Mouse (Mus musculus) MEL (cell line): ENCODE measurements at regions not wholly inside any gene's neighbourhood (a gene's known extent, or its start where the extent isn't known, plus 50 kb on each side); places are given as distances from the start of the nearest gene placed in this dataset.

ENCODE experiments used
- DNase-seq: peaks from one replicate; pipeline ENCODE4 v3.0.0; 2011; ENCODE audit warnings: low read depth, low spot score
- H3K27ac ChIP-seq: 2 replicates; pipeline ENCODE4 v1.5.1; 2012; ENCODE audit warnings: low read depth, mild to moderate bottlenecking, control low read depth, low read length, moderate library complexity; ENCODE audit not compliant: control insufficient read depth
- H3K27me3 ChIP-seq, 2 experiments: fragments of 150-350 bp in 1 of 2; sonication (generic) in 1 of 2; 2 replicates each; pipeline ENCODE4 v1.6.1; 2012; ENCODE audit warnings: low read length in 2 of 2, mild to moderate bottlenecking in 2 of 2, improper control_type of control experiment in 1 of 2, moderate library complexity in 1 of 2; ENCODE audit not compliant: insufficient read depth in 2 of 2, control insufficient read depth in 1 of 2
- H3K36me3 ChIP-seq, 2 experiments: 2 replicates each; pipeline ENCODE4 v1.6.1; 2012 to 2014; ENCODE audit warnings: low read length in 2 of 2, improper control_type of control experiment in 1 of 2, inconsistent platforms in 1 of 2, mild to moderate bottlenecking in 1 of 2; ENCODE audit not compliant: insufficient read depth in 2 of 2, control insufficient read depth in 1 of 2
- H3K4me1 ChIP-seq, 2 experiments: fragments of 150-350 bp in 1 of 2; sonication (generic) in 1 of 2; 2 replicates each; pipeline ENCODE4 v1.6.1; 2012; ENCODE audit warnings: low read length in 2 of 2, improper control_type of control experiment in 1 of 2, mild to moderate bottlenecking in 1 of 2; ENCODE audit not compliant: insufficient read depth in 2 of 2, control insufficient read depth in 1 of 2
- H3K4me3 ChIP-seq, 2 experiments: fragments of 150-350 bp in 1 of 2; sonication (generic) in 1 of 2; 2 replicates each; pipeline ENCODE4 v1.5.1; 2012; ENCODE audit warnings: low read depth in 2 of 2, low read length in 2 of 2, mild to moderate bottlenecking in 2 of 2, moderate library complexity in 2 of 2, control low read depth in 1 of 2, improper control_type of control experiment in 1 of 2; ENCODE audit not compliant: control insufficient read depth in 1 of 2, insufficient read depth in 1 of 2
- H3K79me2 ChIP-seq: 2 replicates; pipeline ENCODE4 v1.6.1; 2012; ENCODE audit warnings: mild to moderate bottlenecking, low read length, moderate library complexity; ENCODE audit not compliant: control insufficient read depth, poor library complexity, insufficient read depth
- H3K9ac ChIP-seq: 2 replicates; pipeline ENCODE4 v1.6.1; 2012; ENCODE audit warnings: low read depth, mild to moderate bottlenecking, control low read depth, low read length, moderate library complexity; ENCODE audit not compliant: control insufficient read depth, poor library complexity, severe bottlenecking
- H3K9me3 ChIP-seq: fragments of 150-350 bp; sonication (generic); replicated peaks from 2 replicates; pipeline ENCODE4 v1.6.1; 2012; ENCODE audit warnings: mild to moderate bottlenecking, low read length, improper control_type of control experiment, moderate library complexity; ENCODE audit not compliant: insufficient read depth
- CHD1 ChIP-seq: IDR thresholded peaks from 2 replicates; pipeline ENCODE4 v1.6.1; 2012; ENCODE audit warnings: low read depth, mild to moderate bottlenecking, inconsistent platforms, low read length, improper control_type of control experiment
- CHD2 ChIP-seq: IDR thresholded peaks from 2 replicates; pipeline ENCODE4 v1.6.1; 2011; ENCODE audit warnings: low read length, improper control_type of control experiment
- ELF1 ChIP-seq: IDR thresholded peaks from 2 replicates; pipeline ENCODE4 v1.6.1; 2014; ENCODE audit warnings: low read depth, mild to moderate bottlenecking, inconsistent platforms, low read length, improper control_type of control experiment, moderate library complexity
- GATA1 ChIP-seq: IDR thresholded peaks from 2 replicates; pipeline ENCODE4 v1.6.1; 2011; ENCODE audit warnings: low read depth, low read length, improper control_type of control experiment
- MAFK ChIP-seq: IDR thresholded peaks from 2 replicates; pipeline ENCODE4 v1.6.1; 2011; ENCODE audit warnings: low read depth, mild to moderate bottlenecking, low read length, improper control_type of control experiment, borderline replicate concordance
- MYB ChIP-seq: IDR thresholded peaks from 2 replicates; pipeline ENCODE4 v1.6.1; 2011; ENCODE audit warnings: mild to moderate bottlenecking, low read depth, low read length, improper control_type of control experiment
- MYC ChIP-seq: IDR thresholded peaks from 2 replicates; pipeline ENCODE4 v1.6.1; 2011; ENCODE audit warnings: low read depth, mild to moderate bottlenecking, low read length, improper control_type of control experiment, moderate library complexity
- NRF1 ChIP-seq: IDR thresholded peaks from 2 replicates; pipeline ENCODE4 v1.6.1; 2014; ENCODE audit warnings: low read depth, mild to moderate bottlenecking, inconsistent platforms, low read length, improper control_type of control experiment, moderate library complexity; ENCODE audit not compliant: poor library complexity, insufficient read depth, severe bottlenecking
- POLR2AphosphoS5 ChIP-seq: IDR thresholded peaks from 2 replicates; pipeline ENCODE4 v1.6.1; 2012; ENCODE audit warnings: low read depth, borderline replicate concordance, mild to moderate bottlenecking, inconsistent platforms, low read length, moderate library complexity, mixed read lengths
- RCOR1 ChIP-seq: IDR thresholded peaks from 2 replicates; pipeline ENCODE4 v1.6.1; 2012; ENCODE audit warnings: low read depth, mild to moderate bottlenecking, inconsistent platforms, low read length, improper control_type of control experiment
- SIN3A ChIP-seq: IDR thresholded peaks from 2 replicates; pipeline ENCODE4 v1.6.1; 2012; ENCODE audit warnings: low read length, improper control_type of control experiment, inconsistent platforms
- UBTF ChIP-seq: IDR thresholded peaks from 2 replicates; pipeline ENCODE4 v1.6.1; 2012; ENCODE audit warnings: low read depth, mild to moderate bottlenecking, inconsistent platforms, low read length, improper control_type of control experiment, moderate library complexity, borderline replicate concordance; ENCODE audit not compliant: insufficient read depth
- ZKSCAN1 ChIP-seq: IDR thresholded peaks from 2 replicates; pipeline ENCODE4 v1.6.1; 2012; ENCODE audit warnings: low read depth, mild to moderate bottlenecking, inconsistent platforms, low read length, improper control_type of control experiment, moderate library complexity

GRCm38 (mm10) chr8:35891769-35892168 lies 126.2 kb downstream of the Gm19410 start:
- H3K36me3 ChIP-seq, result no peaks in the 10 kb centered on the region
- DNase-seq, result no peak
- no peaks in the 10 kb centered on the region for H3K9me3 ChIP-seq
- no peaks in the 10 kb centered on the region for H3K79me2 ChIP-seq
- TF ChIP-seq CHD2 (no peak), SIN3A (no peak), NRF1 (no peak), RCOR1 (no peak), MYC (no peak), POLR2AphosphoS5 (no peak)
- H3K27me3 ChIP-seq, result no peaks in the 10 kb centered on the region
- no peaks in the 10 kb centered on the region for H3K4me1 ChIP-seq
- H3K4me3 ChIP-seq, result no peak overlapping the region
- no peak overlapping the region for H3K9ac ChIP-seq
- H3K27ac ChIP-seq, result no peak overlapping the region

- Histone ChIP-seq H3K79me2 (no peaks in the 10 kb centered on the region), H3K9me3 (no peaks in the 10 kb centered on the region), H3K27ac (no peak overlapping the region), H3K27me3 (no peaks in the 10 kb centered on the region), H3K36me3 (no peaks in the 10 kb centered on the region), H3K9ac (no peak overlapping the region), H3K4me3 (no peak overlapping the region), H3K4me1 (no peaks in the 10 kb centered on the region)
- no peak for TF ChIP-seq CHD1
- TF ChIP-seq MYB, result no peak
- TF ChIP-seq MAFK, result no peak
- TF ChIP-seq GATA1, result no peak
- TF ChIP-seq UBTF, result no peak
- DNase-seq, result no peak
Measured at GRCm38 (mm10) chr8:35898493-35898892, 132.9 kb downstream of the Gm19410 start.

GRCm38 (mm10) chr8:35901490-35901889 lies 135.9 kb downstream of the Gm19410 start:
- no peaks in the 10 kb centered on the region for H3K79me2 ChIP-seq
- no peaks in the 10 kb centered on the region for H3K4me1 ChIP-seq
- H3K9ac ChIP-seq, result no peak overlapping the region

More at GRCm38 (mm10) chr8:35901490-35901889, 135.9 kb downstream of the Gm19410 start:
- Histone ChIP-seq H3K36me3 (no peaks in the 10 kb centered on the region), H3K9me3 (no peaks in the 10 kb centered on the region), H3K4me3 (no peak overlapping the region), H3K27ac (no peak overlapping the region), H3K27me3 (no peaks in the 10 kb centered on the region)
- no peak for DNase-seq
- TF ChIP-seq ELF1 (no peak), ZKSCAN1 (no peak)
